Mouse (Mus musculus) ES-Bruce4 (cell line): ENCODE measurements at regions not wholly inside any gene's neighbourhood (a gene's known extent, or its start where the extent isn't known, plus 50 kb on each side); places are given as distances from the start of the nearest gene placed in this dataset.

Experiments used
- CTCF ChIP-seq: IDR thresholded peaks from one replicate; pipeline ENCODE4 v1.8.1; 2011; ENCODE audit warnings: low read depth, low read length
- POLR2A ChIP-seq: IDR thresholded peaks from one replicate; pipeline ENCODE4 v1.8.1; 2011; ENCODE audit warnings: low read length; ENCODE audit not compliant: insufficient read depth

GRCm38 (mm10) chr7:134523897-134524296, 138.4 kb upstream of the D7Ertd443e start:
- TF ChIP-seq CTCF (no peak), POLR2A (no peak)
